Mouse (Mus musculus) stomach, embryonic 16.5 days (tissue): Measurements from ENCODE around the gene Ube2e1. TPM values are rescaled to one million over a fixed set of nuclear protein-coding genes. Genes with fewer than 3 reads are reported as not detected.

ENCODE experiments used
- ATAC-seq: fragments of 200-750 bp; cut with Nextera tagmentation; 2 replicates; pipeline ENCODE4 v1.8.0; 2017; ENCODE audit warnings: moderate number of reproducible peaks, moderate TSS enrichment; ENCODE audit not compliant: insufficient read depth, low FRiP score
- H3K27ac ChIP-seq: fragments of 300-500 bp; sonication (generic); 2 replicates; pipeline ENCODE4 v1.5.1; 2014; ENCODE audit warnings: low read length
- H3K27me3 ChIP-seq: fragments of 300-500 bp; sonication (generic); 2 replicates; pipeline ENCODE4 v1.6.1; 2014; ENCODE audit warnings: low read length, control low read depth, mixed read lengths; ENCODE audit not compliant: control insufficient read depth, insufficient read depth
- H3K36me3 ChIP-seq: fragments of 300-500 bp; sonication (generic); 2 replicates; pipeline ENCODE4 v1.6.1; 2014; ENCODE audit warnings: low read length; ENCODE audit not compliant: control insufficient read depth, insufficient read depth
- H3K4me1 ChIP-seq: fragments of 300-500 bp; sonication (generic); 2 replicates; pipeline ENCODE4 v1.6.1; 2014; ENCODE audit warnings: low read length, control low read depth, mixed read lengths; ENCODE audit not compliant: control insufficient read depth, insufficient read depth
- H3K4me2 ChIP-seq: fragments of 300-500 bp; sonication (generic); 2 replicates; pipeline ENCODE4 v1.6.1; 2014; ENCODE audit warnings: low read depth, low read length, mixed read lengths
- H3K4me3 ChIP-seq: fragments of 300-500 bp; sonication (generic); replicated peaks from 2 replicates; pipeline ENCODE4 v1.5.1; 2014; ENCODE audit warnings: mild to moderate bottlenecking, low read length
- H3K9ac ChIP-seq: fragments of 300-500 bp; sonication (generic); 2 replicates; pipeline ENCODE4 v1.6.1; 2014; ENCODE audit warnings: low read length
- H3K9me3 ChIP-seq: fragments of 300-500 bp; sonication (generic); replicated peaks from 2 replicates; pipeline ENCODE4 v1.6.1; 2016; ENCODE audit warnings: low read length, control low read depth; ENCODE audit not compliant: control insufficient read depth
- WGBS: fragments of 180-500 bp; shearing (Covaris S2); extraction: QIAGEN DNeasy Blood & Tissue Kit; methylation state at CpG from one replicate; pipeline ENCODE4 v1.1.7; 2014; 5-methylcytosine and 5-hydroxymethylcytosine counted together
- polyA plus RNA-seq: library from polyadenylated mRNA; unstranded; fragments of >200 nt; fragmentation: Nextera tagmentation; extraction: Ambion mirVana; gene quantifications from 2 replicates; pipeline ENCODE4 v1.2.1, GENCODE M21; 2015

Ube2e1 gene
- polyA plus RNA-seq, result 125 and 132 TPM in 2 replicates

DNA sequence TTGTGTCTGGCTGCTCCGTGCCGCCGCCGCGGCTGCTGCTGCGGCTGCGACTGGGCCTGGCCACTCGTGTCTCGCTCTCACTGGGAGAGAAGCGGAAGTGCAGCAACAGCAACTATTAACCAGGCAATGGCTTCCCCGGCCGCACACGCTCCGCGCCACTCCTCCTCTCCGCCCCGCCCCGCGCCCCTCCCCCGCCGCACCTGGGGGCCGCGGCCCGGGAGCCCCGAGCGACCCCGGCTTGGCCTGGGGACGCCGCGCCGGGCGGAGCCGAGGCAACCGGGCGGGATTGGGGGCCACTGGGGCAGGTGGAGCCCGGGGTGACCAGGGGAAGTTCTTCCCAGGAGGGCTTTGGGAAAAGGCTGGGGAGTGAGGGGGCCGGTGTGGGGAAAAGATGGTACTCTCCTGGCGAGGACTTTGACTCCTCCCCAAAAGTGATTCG lies at the start of gene Ube2e1:
Gene Ube2e1, minus strand, starts transcription at position 167 of the 439 bp plus-strand sequence.
- H3K4me2 ChIP-seq, result peak within 1 kb of the TSS; percentile 62
- H3K27me3 ChIP-seq, result no peaks in the 10 kb centered on the region
- H3K9me3 ChIP-seq, result no peaks in the 10 kb centered on the region
- H3K27ac ChIP-seq, result peak within 1 kb of the TSS; percentile 71
- WGBS, result under 1% methylated on average over 38 of the region's 39 CpGs
- peak within 1 kb of the TSS; percentile 85 for H3K4me3 ChIP-seq
- H3K9ac ChIP-seq, result peak within 1 kb of the TSS; percentile 97
- H3K4me1 ChIP-seq, result peaks cover 22% of the 10 kb centered on the region
- ATAC-seq, result peak; percentile 89
- no peaks in the 10 kb centered on the region for H3K36me3 ChIP-seq

DNA sequence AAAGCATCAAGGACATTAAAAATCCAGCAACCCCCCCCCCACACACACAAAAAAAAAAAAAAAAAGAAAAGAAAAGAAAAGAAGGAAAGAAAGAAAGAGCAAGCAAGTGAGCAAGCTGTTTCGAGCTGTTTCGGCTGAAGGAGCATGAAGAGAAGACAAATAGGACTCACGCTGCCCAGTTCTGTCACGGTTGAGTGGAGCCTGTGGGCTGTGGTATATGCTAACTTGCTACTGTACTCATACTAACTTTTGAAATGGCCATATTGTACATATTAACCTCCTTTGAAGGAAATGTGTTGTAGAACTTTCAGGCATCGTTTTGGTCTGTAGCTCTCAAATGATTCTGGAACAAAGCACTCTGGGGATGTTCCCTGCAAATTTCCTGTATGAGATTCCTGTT lies 48.2 kb upstream of the Ube2e1 start:
- no peak overlapping the region for H3K4me2 ChIP-seq
- no peaks in the 10 kb centered on the region for H3K36me3 ChIP-seq
- 84% methylated on average over 5 of the region's 5 CpGs for WGBS
- H3K9ac ChIP-seq, result no peak overlapping the region
- no peaks in the 10 kb centered on the region for H3K27me3 ChIP-seq
- no peaks in the 10 kb centered on the region for H3K4me1 ChIP-seq
- no peak for ATAC-seq
- H3K4me3 ChIP-seq, result no peak overlapping the region
- no peak overlapping the region for H3K27ac ChIP-seq
- no peaks in the 10 kb centered on the region for H3K9me3 ChIP-seq

DNA sequence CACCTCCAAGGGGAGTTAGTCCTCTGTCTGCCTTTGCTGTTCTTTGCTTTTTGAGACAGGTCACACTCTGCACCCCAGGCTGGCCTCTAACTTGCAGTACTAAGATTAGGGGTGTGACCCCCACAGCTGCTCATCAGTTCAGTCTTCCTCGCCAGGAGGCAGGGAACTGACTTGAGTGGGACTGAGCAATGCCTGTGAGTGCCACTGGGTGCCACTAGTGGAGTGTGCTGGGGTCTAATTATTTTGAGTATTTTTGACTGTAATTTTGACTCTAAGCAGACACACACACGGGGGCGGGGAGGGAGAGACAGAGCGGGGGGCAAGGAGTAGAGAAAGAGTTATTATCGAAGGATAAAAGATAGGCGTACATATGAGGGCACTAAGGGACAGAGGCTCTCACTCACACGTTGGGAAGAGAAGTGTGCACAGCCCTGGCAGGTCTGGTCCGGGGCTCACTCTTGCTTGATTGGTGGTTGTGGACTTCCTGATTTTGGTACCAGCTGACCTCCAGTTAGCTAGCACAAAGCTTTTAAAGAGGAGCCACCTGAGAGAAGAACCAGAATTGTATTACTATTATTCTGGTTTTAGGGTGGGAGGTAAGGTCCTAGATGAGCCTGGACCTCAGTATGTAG lies 46.4 kb upstream of the Ube2e1 start:
- Histone ChIP-seq H3K4me1 (no peaks in the 10 kb centered on the region), H3K27ac (no peak overlapping the region), H3K36me3 (no peaks in the 10 kb centered on the region), H3K9ac (no peak overlapping the region), H3K4me2 (no peak overlapping the region), H3K4me3 (no peak overlapping the region), H3K27me3 (no peaks in the 10 kb centered on the region), H3K9me3 (no peaks in the 10 kb centered on the region)
- 0 out of 2 replicates have a peak, but pooled peaks have one; percentile 50 for ATAC-seq
- 38% methylated on average over 8 of the region's 8 CpGs for WGBS

DNA sequence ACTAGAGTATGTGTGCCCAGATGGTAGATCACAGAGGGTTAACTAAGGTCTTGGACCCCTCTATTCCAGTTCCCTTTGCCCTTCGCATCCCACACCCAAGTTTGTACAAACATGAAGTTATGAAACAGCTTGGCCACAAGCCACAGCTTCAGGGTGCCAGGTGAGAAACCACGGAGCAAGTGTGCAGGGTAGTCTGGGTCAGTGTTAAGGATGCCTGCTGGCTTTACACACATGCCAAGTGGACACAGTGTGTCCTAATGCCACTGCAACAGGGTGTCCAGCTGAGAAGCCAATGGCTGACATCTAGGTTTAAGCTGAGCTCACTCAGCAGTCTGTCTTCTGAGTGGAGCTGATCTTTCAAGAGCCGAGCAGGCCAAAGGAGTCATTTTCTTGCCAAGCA lies 44.5 kb upstream of the Ube2e1 start:
- ATAC-seq, result no peak
- Histone ChIP-seq H3K4me2 (no peak overlapping the region), H3K36me3 (no peaks in the 10 kb centered on the region), H3K9ac (no peak overlapping the region), H3K9me3 (no peaks in the 10 kb centered on the region), H3K4me3 (no peak overlapping the region), H3K27me3 (no peaks in the 10 kb centered on the region), H3K4me1 (no peaks in the 10 kb centered on the region), H3K27ac (no peak overlapping the region)
- WGBS, result 59% methylated on average over 3 of the region's 3 CpGs

DNA sequence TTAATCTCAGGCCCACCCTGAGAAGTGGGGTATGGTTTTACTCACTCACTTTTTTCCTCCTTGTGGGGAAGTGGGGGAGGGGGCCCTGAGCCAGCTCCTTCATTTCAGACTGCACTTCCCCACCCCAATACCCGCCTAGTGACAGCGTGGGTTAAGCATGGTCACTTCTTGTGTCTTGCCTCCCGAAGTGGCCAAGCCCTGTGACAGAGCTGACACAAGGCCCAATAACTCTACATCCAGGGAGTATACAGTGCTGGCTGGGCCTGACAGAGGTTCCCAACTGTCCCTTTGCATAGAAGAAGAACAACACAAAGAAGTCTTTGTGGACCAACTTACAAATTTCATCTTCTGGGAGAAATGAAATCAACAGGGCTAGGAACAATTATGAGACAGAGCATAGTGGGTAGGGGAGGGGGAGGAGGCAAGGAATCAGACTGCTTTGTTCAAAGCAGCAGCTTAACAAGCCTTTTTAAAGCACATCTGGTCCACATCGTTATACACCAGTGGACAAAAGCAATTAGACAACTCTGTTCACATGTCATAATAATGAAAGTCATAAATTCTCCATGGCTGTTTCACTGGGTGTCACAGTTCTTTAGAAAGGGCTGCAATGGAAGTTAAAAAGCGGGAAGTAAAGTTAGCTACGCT lies 42.2 kb upstream of the Ube2e1 start:
- no peak overlapping the region for H3K4me2 ChIP-seq
- H3K36me3 ChIP-seq, result no peaks in the 10 kb centered on the region
- H3K9ac ChIP-seq, result no peak overlapping the region
- H3K27ac ChIP-seq, result no peak overlapping the region
- WGBS, result 65% methylated on average over 6 of the region's 6 CpGs
- H3K27me3 ChIP-seq, result no peaks in the 10 kb centered on the region
- H3K9me3 ChIP-seq, result no peaks in the 10 kb centered on the region
- H3K4me1 ChIP-seq, result peaks cover 3% of the 10 kb centered on the region; the same call in 1 of the 2 replicates
- no peak overlapping the region for H3K4me3 ChIP-seq
- ATAC-seq, result no peak

DNA sequence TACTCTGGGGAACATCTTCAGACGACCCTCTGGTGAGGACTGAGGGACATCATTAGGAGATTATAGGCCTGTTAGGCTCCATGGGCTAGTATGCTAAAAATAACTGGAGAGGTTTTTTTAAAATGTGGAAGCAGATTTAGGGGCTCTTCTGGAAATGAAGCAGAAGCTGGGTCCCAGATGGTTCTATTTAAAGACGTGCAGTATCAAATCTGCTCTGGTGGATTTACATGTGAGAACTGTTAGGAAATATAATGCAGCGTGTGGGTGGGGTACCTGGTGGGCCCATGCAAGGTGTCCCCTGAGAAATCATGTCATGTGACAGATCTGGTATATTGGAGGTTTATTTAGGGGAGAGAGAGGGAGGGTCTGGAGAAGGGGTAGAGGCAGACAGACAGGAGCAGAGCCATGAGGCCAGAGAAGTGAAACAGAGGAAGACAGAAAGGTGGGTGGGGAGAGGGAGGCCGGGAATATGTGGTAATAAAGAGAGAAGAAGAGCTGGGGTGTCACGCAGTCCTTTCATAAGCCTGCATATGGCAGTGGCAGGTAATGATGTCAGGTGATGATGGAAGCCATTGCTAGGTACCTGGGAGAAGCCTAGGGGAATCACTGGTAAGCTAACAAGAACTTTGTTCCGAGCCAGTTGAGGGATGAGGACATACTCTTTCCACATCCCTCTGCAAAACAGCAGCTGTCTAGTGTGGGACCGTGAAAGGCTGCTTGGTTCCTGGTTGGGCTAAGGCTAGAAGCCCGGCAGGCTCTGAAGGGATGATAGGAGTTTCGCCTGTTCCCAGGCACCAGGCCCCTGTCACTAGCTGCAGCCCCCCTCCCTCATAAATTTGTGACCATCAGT lies 41.3 kb upstream of the Ube2e1 start:
- Histone ChIP-seq H3K4me1 (peaks cover 3% of the 10 kb centered on the region; the same call in 1 of the 2 replicates), H3K27ac (no peak overlapping the region), H3K27me3 (no peaks in the 10 kb centered on the region), H3K9me3 (no peaks in the 10 kb centered on the region), H3K4me2 (no peak overlapping the region), H3K36me3 (no peaks in the 10 kb centered on the region), H3K9ac (no peak overlapping the region), H3K4me3 (no peak overlapping the region)
- ATAC-seq, result no peak
- 74% methylated on average over 9 of the region's 9 CpGs for WGBS

DNA sequence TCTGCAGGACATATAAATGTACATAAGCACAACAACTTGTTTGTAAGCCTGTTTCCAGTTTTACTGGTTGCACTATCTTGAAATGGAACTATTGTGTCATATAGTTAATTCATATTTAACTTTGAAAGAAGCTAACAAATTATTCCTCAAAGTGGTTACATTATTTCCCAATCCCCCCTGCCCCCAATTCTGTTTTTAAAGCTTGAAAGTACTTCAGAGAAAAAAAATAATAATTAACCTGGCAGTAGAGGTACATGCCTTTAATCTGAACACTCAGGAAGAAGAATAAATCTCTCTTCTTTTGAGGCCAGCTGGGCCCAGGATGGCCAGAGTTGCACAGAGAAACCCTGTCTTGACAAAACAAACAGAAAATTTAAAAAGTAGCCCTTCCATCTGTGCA lies 37.4 kb upstream of the Ube2e1 start:
- Histone ChIP-seq H3K27me3 (no peaks in the 10 kb centered on the region), H3K9ac (no peak overlapping the region), H3K27ac (no peak overlapping the region), H3K4me2 (no peak overlapping the region), H3K9me3 (no peaks in the 10 kb centered on the region), H3K4me3 (no peak overlapping the region), H3K36me3 (no peaks in the 10 kb centered on the region), H3K4me1 (peaks cover 3% of the 10 kb centered on the region; the same call in 1 of the 2 replicates)
- no peak for ATAC-seq

DNA sequence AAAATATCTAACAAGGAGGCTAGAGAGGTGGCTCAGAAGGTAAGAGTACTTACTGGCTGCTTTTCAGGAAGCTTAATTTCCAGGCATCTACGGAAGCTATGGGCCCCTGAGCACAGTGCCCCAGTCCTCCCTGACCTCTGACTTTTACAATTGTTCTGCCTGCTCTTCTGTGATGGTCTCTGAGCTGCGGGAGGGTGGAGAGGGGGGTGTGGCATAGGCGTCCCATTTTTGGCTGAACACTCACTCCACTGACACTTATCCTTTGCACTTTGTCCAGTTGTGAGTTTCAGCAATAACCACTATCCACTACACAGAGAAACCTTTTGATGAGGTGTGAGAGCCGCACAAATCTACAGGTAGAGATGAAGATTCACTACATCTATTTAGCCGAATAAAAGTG lies 35.4 kb upstream of the Ube2e1 start:
- Histone ChIP-seq H3K4me1 (peaks cover 3% of the 10 kb centered on the region; the same call in 1 of the 2 replicates), H3K4me2 (no peak overlapping the region), H3K4me3 (no peak overlapping the region), H3K27ac (no peak overlapping the region), H3K9me3 (no peaks in the 10 kb centered on the region), H3K27me3 (no peaks in the 10 kb centered on the region), H3K9ac (no peak overlapping the region), H3K36me3 (no peaks in the 10 kb centered on the region)
- ATAC-seq, result no peak
- WGBS, result 61% methylated on average over 5 of the region's 5 CpGs

DNA sequence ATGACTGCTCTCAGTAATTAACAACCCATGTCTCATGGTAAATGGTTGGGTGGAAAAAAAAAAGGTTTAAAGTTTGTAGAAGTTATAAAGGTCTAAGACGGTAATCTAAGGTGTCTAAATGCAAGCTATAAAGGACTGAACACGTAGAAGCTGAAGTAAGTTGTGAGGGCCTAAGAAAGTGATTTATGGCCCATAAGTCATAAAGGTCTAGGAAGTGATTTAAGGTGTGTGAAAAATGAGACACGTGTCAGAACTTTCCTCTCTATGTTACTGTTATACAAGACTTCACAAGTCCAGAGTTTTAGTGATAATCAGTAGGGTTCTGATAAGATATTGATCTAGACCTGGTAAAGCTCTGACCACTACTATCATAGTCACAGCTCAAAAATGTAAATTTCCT lies 32.7 kb upstream of the Ube2e1 start:
- no peak for ATAC-seq
- no peak overlapping the region for H3K4me2 ChIP-seq

More for the DNA sequence above, 32.7 kb upstream of the Ube2e1 start:
- H3K27ac ChIP-seq, result no peak overlapping the region
- H3K4me1 ChIP-seq, result peaks cover 2% of the 10 kb centered on the region; the same call in 1 of the 2 replicates
- no peaks in the 10 kb centered on the region for H3K36me3 ChIP-seq
- no peak overlapping the region for H3K9ac ChIP-seq
- H3K4me3 ChIP-seq, result no peak overlapping the region
- no peaks in the 10 kb centered on the region for H3K9me3 ChIP-seq
- 38% methylated on average over 3 of the region's 3 CpGs for whole genome bisulfite sequencing
- H3K27me3 ChIP-seq, result no peaks in the 10 kb centered on the region
